Mouse (Mus musculus) lung, postnatal 25 days (tissue): Measurements from ENCODE around the gene Klf12.

Source experiments
- DNase-seq: peaks from one replicate; pipeline ENCODE4 v3.0.0; 2022; ENCODE audit warnings: low spot score

Klf12 gene

GRCm38 (mm10) chr14:100235746-100236145 is 48.7 kb downstream of the Klf12 start:
- no peak for DNase-seq

- no peak for DNase-seq
Observed at GRCm38 (mm10) chr14:100231384-100231783, 53.1 kb downstream of the Klf12 start.

- DNase-seq: no peak
Observed at GRCm38 (mm10) chr14:100228120-100228519, 56.4 kb downstream of the Klf12 start.

GRCm38 (mm10) chr14:100227717-100228116 is 56.8 kb downstream of the Klf12 start:
- no peak for DNase-seq

- peak; percentile 36 for DNase-seq
Observed at GRCm38 (mm10) chr14:100224151-100224550, 60.3 kb downstream of the Klf12 start.

- DNase-seq: no peak
Observed at GRCm38 (mm10) chr14:100222260-100222659, 62.2 kb downstream of the Klf12 start.

GRCm38 (mm10) chr14:100215213-100215785 is 69.2 kb downstream of the Klf12 start:
- no peak for DNase-seq

GRCm38 (mm10) chr14:100213066-100213465 is 71.4 kb downstream of the Klf12 start:
- DNase-seq: peak; percentile 38

GRCm38 (mm10) chr14:100211826-100212117 is 72.7 kb downstream of the Klf12 start:
- DNase-seq: no peak

- peak; percentile 39 for DNase-seq
Observed at GRCm38 (mm10) chr14:100211036-100211825, 73.2 kb downstream of the Klf12 start.

GRCm38 (mm10) chr14:100209814-100210419 is 74.6 kb downstream of the Klf12 start:
- DNase-seq: no peak

GRCm38 (mm10) chr14:100207081-100207480 is 77.4 kb downstream of the Klf12 start:
- no peak for DNase-seq

GRCm38 (mm10) chr14:100206207-100206606 is 78.3 kb downstream of the Klf12 start:
- no peak for DNase-seq

GRCm38 (mm10) chr14:100200058-100200688 is 84.3 kb downstream of the Klf12 start:
- no peak for DNase-seq

GRCm38 (mm10) chr14:100198636-100199035 is 85.8 kb downstream of the Klf12 start:
- no peak for DNase-seq

- no peak for DNase-seq
Observed at GRCm38 (mm10) chr14:100197199-100197598, 87.3 kb downstream of the Klf12 start.

- DNase-seq: no peak
Observed at GRCm38 (mm10) chr14:100189490-100190197, 94.8 kb downstream of the Klf12 start.

- DNase-seq: no peak
Observed at GRCm38 (mm10) chr14:100187372-100187771, 97.1 kb downstream of the Klf12 start.

- DNase-seq: peak; percentile 1
Observed at GRCm38 (mm10) chr14:100177796-100178195, 106.7 kb downstream of the Klf12 start.

- no peak for DNase-seq
Observed at GRCm38 (mm10) chr14:100165075-100165474, 119.4 kb downstream of the Klf12 start.

- no peak for DNase-seq
Observed at GRCm38 (mm10) chr14:100156639-100157038, 127.8 kb downstream of the Klf12 start.

GRCm38 (mm10) chr14:100147666-100148065 is 136.8 kb downstream of the Klf12 start:
- no peak for DNase-seq
